Mouse (Mus musculus) MEL (cell line): ENCODE measurements around the gene Vars. TPM values are rescaled to one million over a fixed set of nuclear protein-coding genes. Genes with fewer than 3 reads are reported as not detected.

Experiments used
- DNase-seq: peaks from one replicate; pipeline ENCODE4 v3.0.0; 2011; ENCODE audit warnings: low read depth, low spot score
- H3K27ac ChIP-seq: 2 replicates; pipeline ENCODE4 v1.5.1; 2012; ENCODE audit warnings: low read depth, mild to moderate bottlenecking, control low read depth, low read length, moderate library complexity; ENCODE audit not compliant: control insufficient read depth
- H3K27me3 ChIP-seq, 2 experiments: fragments of 150-350 bp in 1 of 2; sonication (generic) in 1 of 2; 2 replicates each; pipeline ENCODE4 v1.6.1; 2012; ENCODE audit warnings: low read length in 2 of 2, mild to moderate bottlenecking in 2 of 2, improper control_type of control experiment in 1 of 2, moderate library complexity in 1 of 2; ENCODE audit not compliant: insufficient read depth in 2 of 2, control insufficient read depth in 1 of 2
- H3K36me3 ChIP-seq, 2 experiments: 2 replicates each; pipeline ENCODE4 v1.6.1; 2012 to 2014; ENCODE audit warnings: low read length in 2 of 2, improper control_type of control experiment in 1 of 2, inconsistent platforms in 1 of 2, mild to moderate bottlenecking in 1 of 2; ENCODE audit not compliant: insufficient read depth in 2 of 2, control insufficient read depth in 1 of 2
- H3K4me1 ChIP-seq, 2 experiments: fragments of 150-350 bp in 1 of 2; sonication (generic) in 1 of 2; 2 replicates each; pipeline ENCODE4 v1.6.1; 2012; ENCODE audit warnings: low read length in 2 of 2, improper control_type of control experiment in 1 of 2, mild to moderate bottlenecking in 1 of 2; ENCODE audit not compliant: insufficient read depth in 2 of 2, control insufficient read depth in 1 of 2
- H3K4me3 ChIP-seq, 2 experiments: fragments of 150-350 bp in 1 of 2; sonication (generic) in 1 of 2; 2 replicates each; pipeline ENCODE4 v1.5.1; 2012; ENCODE audit warnings: low read depth in 2 of 2, low read length in 2 of 2, mild to moderate bottlenecking in 2 of 2, moderate library complexity in 2 of 2, control low read depth in 1 of 2, improper control_type of control experiment in 1 of 2; ENCODE audit not compliant: control insufficient read depth in 1 of 2, insufficient read depth in 1 of 2
- H3K79me2 ChIP-seq: 2 replicates; pipeline ENCODE4 v1.6.1; 2012; ENCODE audit warnings: mild to moderate bottlenecking, low read length, moderate library complexity; ENCODE audit not compliant: control insufficient read depth, poor library complexity, insufficient read depth
- H3K9ac ChIP-seq: 2 replicates; pipeline ENCODE4 v1.6.1; 2012; ENCODE audit warnings: low read depth, mild to moderate bottlenecking, control low read depth, low read length, moderate library complexity; ENCODE audit not compliant: control insufficient read depth, poor library complexity, severe bottlenecking
- H3K9me3 ChIP-seq: fragments of 150-350 bp; sonication (generic); replicated peaks from 2 replicates; pipeline ENCODE4 v1.6.1; 2012; ENCODE audit warnings: mild to moderate bottlenecking, low read length, improper control_type of control experiment, moderate library complexity; ENCODE audit not compliant: insufficient read depth
- BHLHE40 ChIP-seq: IDR thresholded peaks from 2 replicates; pipeline ENCODE4 v1.6.1; 2012; ENCODE audit warnings: low read depth, mild to moderate bottlenecking, inconsistent platforms, low read length, improper control_type of control experiment, borderline replicate concordance
- CHD1 ChIP-seq: IDR thresholded peaks from 2 replicates; pipeline ENCODE4 v1.6.1; 2012; ENCODE audit warnings: low read depth, mild to moderate bottlenecking, inconsistent platforms, low read length, improper control_type of control experiment
- CTCF ChIP-seq, 3 experiments: IDR thresholded peaks in 2 of 3; conservative IDR thresholded peaks in 1 of 3; 2 replicates each; pipeline ENCODE4 v1.5.1; 2011 to 2012; ENCODE audit warnings: low read length in 3 of 3, low read depth in 2 of 3, mild to moderate bottlenecking in 2 of 3, improper control_type of control experiment in 1 of 3, inconsistent platforms in 1 of 3, mixed read lengths in 1 of 3, moderate library complexity in 1 of 3; ENCODE audit not compliant: control insufficient read depth in 1 of 3, insufficient read depth in 1 of 3, poor library complexity in 1 of 3, severe bottlenecking in 1 of 3
- EP300 ChIP-seq, 2 experiments: IDR thresholded peaks; 2 replicates each; pipeline ENCODE4 v1.6.1; 2011; ENCODE audit warnings: improper control_type of control experiment in 2 of 2, low read length in 2 of 2, low read depth in 1 of 2, mild to moderate bottlenecking in 1 of 2
- ETS1 ChIP-seq: IDR thresholded peaks from 2 replicates; pipeline ENCODE4 v1.6.1; 2012; ENCODE audit warnings: low read depth, mild to moderate bottlenecking, inconsistent platforms, low read length, improper control_type of control experiment, moderate library complexity
- GABPA ChIP-seq: IDR thresholded peaks from 2 replicates; pipeline ENCODE4 v1.6.1; 2012; ENCODE audit warnings: low read depth, mild to moderate bottlenecking, inconsistent platforms, low read length, improper control_type of control experiment, moderate library complexity
- GATA1 ChIP-seq: IDR thresholded peaks from 2 replicates; pipeline ENCODE4 v1.6.1; 2011; ENCODE audit warnings: low read depth, low read length, improper control_type of control experiment
- HCFC1 ChIP-seq: IDR thresholded peaks from 2 replicates; pipeline ENCODE4 v1.6.1; 2012; ENCODE audit warnings: low read depth, mild to moderate bottlenecking, inconsistent platforms, low read length, improper control_type of control experiment, moderate library complexity
- JUND ChIP-seq: IDR thresholded peaks from 2 replicates; pipeline ENCODE4 v1.6.1; 2011; ENCODE audit warnings: low read depth, mild to moderate bottlenecking, improper control_type of control experiment, low read length
- KAT2A ChIP-seq: conservative IDR thresholded peaks from 2 replicates; pipeline ENCODE4 v1.6.1; 2012; ENCODE audit warnings: low read depth, low read length, improper control_type of control experiment, inconsistent platforms
- MAX ChIP-seq: IDR thresholded peaks from 2 replicates; pipeline ENCODE4 v1.6.1; 2011; ENCODE audit warnings: low read length, improper control_type of control experiment
- MYB ChIP-seq: IDR thresholded peaks from 2 replicates; pipeline ENCODE4 v1.6.1; 2011; ENCODE audit warnings: mild to moderate bottlenecking, low read depth, low read length, improper control_type of control experiment
- MYC ChIP-seq: IDR thresholded peaks from 2 replicates; pipeline ENCODE4 v1.6.1; 2011; ENCODE audit warnings: low read depth, mild to moderate bottlenecking, low read length, improper control_type of control experiment, moderate library complexity
- NELFE ChIP-seq: IDR thresholded peaks from 2 replicates; pipeline ENCODE4 v1.6.1; 2011; ENCODE audit warnings: low read depth, low read length, improper control_type of control experiment
- NRF1 ChIP-seq: IDR thresholded peaks from 2 replicates; pipeline ENCODE4 v1.6.1; 2014; ENCODE audit warnings: low read depth, mild to moderate bottlenecking, inconsistent platforms, low read length, improper control_type of control experiment, moderate library complexity; ENCODE audit not compliant: poor library complexity, insufficient read depth, severe bottlenecking
- POLR2AphosphoS2 ChIP-seq: IDR thresholded peaks from 2 replicates; pipeline ENCODE4 v1.6.1; 2011; ENCODE audit warnings: low read length, improper control_type of control experiment
- RAD21 ChIP-seq: IDR thresholded peaks from 2 replicates; pipeline ENCODE4 v1.6.1; 2011; ENCODE audit warnings: mild to moderate bottlenecking, low read depth, low read length, improper control_type of control experiment
- RCOR1 ChIP-seq: IDR thresholded peaks from 2 replicates; pipeline ENCODE4 v1.6.1; 2012; ENCODE audit warnings: low read depth, mild to moderate bottlenecking, inconsistent platforms, low read length, improper control_type of control experiment
- SMC3 ChIP-seq: IDR thresholded peaks from 2 replicates; pipeline ENCODE4 v1.6.1; 2011; ENCODE audit warnings: low read depth, low read length, improper control_type of control experiment
- TAL1 ChIP-seq: IDR thresholded peaks from 2 replicates; pipeline ENCODE4 v1.6.1; 2012; ENCODE audit warnings: mild to moderate bottlenecking, inconsistent platforms, low read length, moderate library complexity, mixed read lengths
- TBP ChIP-seq: IDR thresholded peaks from 2 replicates; pipeline ENCODE4 v1.8.0; 2011; ENCODE audit warnings: low read depth, low read length, improper control_type of control experiment
- ZC3H11A ChIP-seq: IDR thresholded peaks from 2 replicates; pipeline ENCODE4 v1.6.1; 2012; ENCODE audit warnings: low read depth, mild to moderate bottlenecking, inconsistent platforms, low read length, improper control_type of control experiment
- ZKSCAN1 ChIP-seq: IDR thresholded peaks from 2 replicates; pipeline ENCODE4 v1.6.1; 2012; ENCODE audit warnings: low read depth, mild to moderate bottlenecking, inconsistent platforms, low read length, improper control_type of control experiment, moderate library complexity
- polyA plus RNA-seq, 2 experiments: library from polyadenylated mRNA; stranded (reverse) in 1 of 2; unstranded in 1 of 2; fragments of >175 nt in 1 of 2; fragments of >200 nt in 1 of 2; gene quantifications; 2 replicates each; pipeline versions ENCODE4 v1.2.1 to v1.2.4; 2012; ENCODE audit warnings: low replicate concordance in 2 of 2, low read depth in 1 of 2; ENCODE audit not compliant: insufficient read length in 2 of 2, insufficient read depth in 1 of 2, missing spikeins in 1 of 2
- total RNA-seq: library from RNA; depleted of rRNA; stranded (reverse); fragments of 300-350 nt; gene quantifications from 2 replicates; pipeline ENCODE4 v1.2.3, GENCODE M21; 2012

Vars gene
- total and polyA plus RNA-seq, 3 experiments, result 149 to 251 TPM; not detected in 1

DNA sequence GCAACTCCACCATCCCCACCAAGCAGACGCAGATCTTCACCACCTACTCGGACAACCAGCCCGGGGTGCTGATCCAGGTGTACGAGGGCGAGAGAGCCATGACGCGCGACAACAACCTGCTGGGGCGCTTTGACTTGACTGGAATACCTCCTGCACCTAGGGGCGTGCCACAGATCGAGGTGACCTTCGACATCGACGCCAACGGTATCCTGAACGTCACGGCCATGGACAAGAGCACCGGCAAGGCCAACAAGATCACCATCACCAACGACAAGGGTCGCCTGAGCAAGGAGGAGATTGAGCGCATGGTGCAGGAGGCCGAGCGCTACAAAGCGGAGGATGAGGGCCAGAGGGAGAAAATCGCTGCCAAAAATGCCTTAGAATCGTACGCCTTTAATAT, 22.5 kb upstream of the Vars start:
- no peaks in the 10 kb centered on the region for H3K27me3 ChIP-seq
- no peak for TF ChIP-seq POLR2AphosphoS2
- TF ChIP-seq NRF1, result no peak
- no peak for TF ChIP-seq ZKSCAN1
- no peak for TF ChIP-seq HCFC1
- no peak for TF ChIP-seq KAT2A
- TF ChIP-seq BHLHE40, result no peak
- no peak for TF ChIP-seq GATA1
- H3K36me3 ChIP-seq, result peaks cover 0 to 6% of the 10 kb centered on the region in 2 experiments; a peak in 2 of 4 replicates
- H3K79me2 ChIP-seq, result peaks cover 20% of the 10 kb centered on the region
- no peaks in the 10 kb centered on the region for H3K4me1 ChIP-seq
- no peak overlapping the region for H3K27ac ChIP-seq
- no peak overlapping the region for H3K4me3 ChIP-seq
- no peak for DNase-seq
- H3K9me3 ChIP-seq, result no peaks in the 10 kb centered on the region
- H3K9ac ChIP-seq, result no peak overlapping the region

GRCm38 (mm10) chr17:34979631-34980030, 21.2 kb upstream of the Vars start:
- Histone ChIP-seq H3K79me2 (peaks cover 30% of the 10 kb centered on the region), H3K9ac (no peak overlapping the region), H3K27ac (no peak overlapping the region), H3K27me3 (no peaks in the 10 kb centered on the region), H3K4me1 (no peaks in the 10 kb centered on the region; a peak in 1 of 4 replicates), H3K9me3 (no peaks in the 10 kb centered on the region), H3K36me3 (peaks cover 0 to 6% of the 10 kb centered on the region in 2 experiments; a peak in 2 of 4 replicates), H3K4me3 (no peak overlapping the region)
- no peak for TF ChIP-seq JUND
- TF ChIP-seq NELFE, result no peak
- no peak for TF ChIP-seq MYB
- TF ChIP-seq ETS1, result no peak
- no peak for TF ChIP-seq EP300 (IDR thresholded peaks at IDR 0.05; ENCODE audit: low read depth in 1 of 2, low read length in 2 of 2)
- TF ChIP-seq CTCF (IDR thresholded peaks at IDR 0.05 in 2 of 3, conservative IDR thresholded peaks at IDR 0.05 in 1 of 3; ENCODE audit: control insufficient read depth in 1 of 3, insufficient read depth in 1 of 3, low read depth in 2 of 3, low read length in 3 of 3, poor library complexity in 1 of 3, severe bottlenecking in 1 of 3), result no peak
- no peak for TF ChIP-seq TBP
- no peak for TF ChIP-seq MAX
- no peak for TF ChIP-seq NRF1
- no peak for DNase-seq

DNA sequence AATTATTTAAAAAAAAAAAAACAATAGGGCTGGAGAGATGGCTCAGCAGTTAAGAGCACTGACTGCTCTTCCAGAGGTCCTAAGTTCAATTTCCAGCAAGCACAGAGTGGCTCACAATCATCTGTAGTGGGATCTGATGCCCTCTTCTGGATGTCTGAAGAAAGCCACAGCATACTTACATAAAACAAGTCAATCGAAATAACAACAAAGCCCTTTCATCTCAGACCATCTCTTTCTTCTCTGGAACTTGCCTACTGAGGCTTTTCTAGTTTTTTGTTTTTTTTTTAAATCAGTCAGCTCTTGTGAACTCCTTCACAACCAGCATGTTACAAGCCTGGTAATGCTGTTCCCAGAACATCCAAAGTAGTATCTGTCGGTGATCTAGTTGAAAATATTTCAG, 20.1 kb upstream of the Vars start:
- TF ChIP-seq MYB (no peak), RAD21 (peak; percentile 36), ZC3H11A (0 out of 2 replicates have a peak, but pooled peaks have one; percentile 1), MYC (peak; percentile 42; the same call in 1 of the 2 replicates), SMC3 (peak; percentile 41), TAL1 (no peak), CHD1 (no peak), RCOR1 (no peak), NRF1 (no peak), GABPA (no peak), CTCF (IDR thresholded peaks at IDR 0.05 in 2 of 3, conservative IDR thresholded peaks at IDR 0.05 in 1 of 3; ENCODE audit: control insufficient read depth in 1 of 3, insufficient read depth in 1 of 3, low read depth in 2 of 3, low read length in 3 of 3, poor library complexity in 1 of 3, severe bottlenecking in 1 of 3) (peak; percentile 11 to 44 (median 17); a peak in 4 of 6 replicates), MAX (no peak)
- DNase-seq, result peak; percentile 72

More for the DNA sequence above, 20.1 kb upstream of the Vars start:
- H3K27me3 ChIP-seq, result no peaks in the 10 kb centered on the region
- H3K36me3 ChIP-seq, result peaks cover 0 to 6% of the 10 kb centered on the region in 2 experiments; a peak in 2 of 4 replicates
- peak overlapping the region; percentile 88 to 89 for H3K4me3 ChIP-seq
- peak overlapping the region; percentile 94 for H3K27ac ChIP-seq
- peaks cover 30% of the 10 kb centered on the region for H3K79me2 ChIP-seq
- no peaks in the 10 kb centered on the region; a peak in 1 of 4 replicates for H3K4me1 ChIP-seq
- peak overlapping the region; percentile 99 for H3K9ac ChIP-seq
- no peaks in the 10 kb centered on the region for H3K9me3 ChIP-seq
